8 mouse cellular contexts compared by ENCODE assay signal in genomic region chr11:90170014-90170320, GRCm38 (mm10). TPM values are rescaled to one million over a fixed set of nuclear protein-coding genes. Genes with fewer than 3 reads are reported as not detected.
DNase-seq lines count a peak whose midpoint lies in the region; TF ChIP-seq lines count a peak whose summit lies in the region.

No protein-coding gene starts in this region.

- no peaks in the 10 kb centered on the region for H3K36me3 ChIP-seq in small intestine, adult 2 months (ENCODE audit: control insufficient read depth, insufficient read depth, low read length)

- H3K27me3 ChIP-seq in small intestine, adult 2 months (ENCODE audit: control insufficient read depth, insufficient read depth, low read length), result no peaks in the 10 kb centered on the region

- H3K27ac ChIP-seq in small intestine, adult 2 months (ENCODE audit: insufficient read depth, low read depth, low read length), result no peak overlapping the region

- WGBS in small intestine, adult 2 months, result 3% methylated on average over 7 of the region's 7 CpGs

- no peak for TF ChIP-seq POLR2A in small intestine, adult 2 months (IDR thresholded peaks at IDR 0.05; ENCODE audit: low read depth, low read length)

- DNase-seq in ovary, postnatal 36 days (ENCODE audit: low spot score), result peak; percentile 53
- no peak for DNase-seq in ovary, adult 18-20 months (ENCODE audit: low spot score)
- peak; percentile 11 for DNase-seq in cerebellum, adult 9-11 months
- peak; percentile 49 to 74 for DNase-seq in frontal cortex, postnatal 36 days (ENCODE audit: low spot score in 2 of 2)
- peak; percentile 43 for DNase-seq in induced T-regulatory cell, adult 2 months (ENCODE audit: low read depth)
- DNase-seq in left cerebral cortex, postnatal 36 days (ENCODE audit: low spot score in 2 of 2), result peak; percentile 55 to 62
- DNase-seq in mesoderm, embryonic 11.5 days (ENCODE audit: low read depth, low spot score), result peak; percentile 83

- H3K4me1 ChIP-seq in small intestine, adult 2 months (ENCODE audit: control insufficient read depth, insufficient read depth, insufficient read length, low read length), result no peaks in the 10 kb centered on the region

- intact Hi-C loops in left cerebral cortex, postnatal 36 days (cut with DNase I), result loop anchor here (1.0 to 5.0 kb wide), 2 partner anchors 181 to 233 kb away; no protein-coding TSS in a partner anchor

- TF ChIP-seq CTCF in small intestine, adult 2 months (IDR thresholded peaks at IDR 0.05; ENCODE audit: extremely low read depth, insufficient read length, insufficient replicate concordance, low read depth, low read length), result peak; percentile 92; the same call in 1 of the 2 replicates

- H3K4me3 ChIP-seq in small intestine, adult 2 months (ENCODE audit: low read depth, low read length), result no peak overlapping the region

RNA-seq across cellular contexts. Expression of gene Gm45716, which starts 17.5 kb away (rescaled TPM):
- 1 to 10 TPM; 3.6 to 4.4 TPM for total RNA-seq in left cerebral cortex, postnatal 36 days (2021)
- 1.7 and 3.0 TPM in 2 replicates for polyA plus RNA-seq in small intestine, adult 2 months (2012; rRNA removed)
